Mouse (Mus musculus) hindlimb bud, embryonic 11.5 days (tissue): ENCODE data around the gene Ankrd11.
A peak's percentile ranks its signal among the peaks of the same experiment; 100 is the strongest.
"Not testable (repeated sequence)": the region's sequence is repeated elsewhere in the genome, so short reads cannot be mapped to it uniquely, and the experiment has no call there.

Experiments used
- DNase-seq: peaks from one replicate; pipeline ENCODE4 v3.0.0-alpha.2; 2012; ENCODE audit warnings: low read depth, low spot score; ENCODE audit errors: extremely low spot score

The Ankrd11 gene

GRCm38 (mm10) chr8:123042158-123042973 is at the start of gene Ankrd11:
Ankrd11 (minus strand) TSS chr8:123042277.
- peak; percentile 97 for DNase-seq

- no peak for DNase-seq
These were observed 45.2 kb upstream of the Ankrd11 start for GRCm38 (mm10) chr8:123087289-123087688.

- DNase-seq: no peak
These were observed 41.5 kb upstream of the Ankrd11 start for GRCm38 (mm10) chr8:123083610-123084009.

GRCm38 (mm10) chr8:123082993-123083392 is 40.9 kb upstream of the Ankrd11 start:
- no peak for DNase-seq

DNA sequence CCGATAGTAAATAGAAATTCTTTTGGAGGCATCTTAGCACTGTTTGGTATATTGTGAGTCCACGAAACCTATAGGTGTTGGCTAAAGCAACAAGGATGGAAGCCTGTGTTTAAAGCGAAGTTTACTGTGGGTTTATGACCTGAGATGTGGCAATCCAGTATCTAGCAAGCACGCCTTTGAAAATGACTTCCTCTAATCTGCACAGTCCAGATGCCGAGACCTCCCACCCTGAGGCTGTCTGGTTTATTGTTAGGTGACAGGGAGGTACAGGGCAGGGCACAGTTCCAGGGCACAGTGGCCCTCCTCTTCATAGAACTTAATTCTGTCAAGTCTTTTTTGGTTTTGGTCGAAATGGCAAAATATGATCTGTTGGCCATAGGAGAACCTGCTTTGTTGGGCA is 35.1 kb upstream of the Ankrd11 start:
- DNase-seq: no peak

GRCm38 (mm10) chr8:123071176-123071575 is 29.1 kb upstream of the Ankrd11 start:
- DNase-seq: no peak

DNA sequence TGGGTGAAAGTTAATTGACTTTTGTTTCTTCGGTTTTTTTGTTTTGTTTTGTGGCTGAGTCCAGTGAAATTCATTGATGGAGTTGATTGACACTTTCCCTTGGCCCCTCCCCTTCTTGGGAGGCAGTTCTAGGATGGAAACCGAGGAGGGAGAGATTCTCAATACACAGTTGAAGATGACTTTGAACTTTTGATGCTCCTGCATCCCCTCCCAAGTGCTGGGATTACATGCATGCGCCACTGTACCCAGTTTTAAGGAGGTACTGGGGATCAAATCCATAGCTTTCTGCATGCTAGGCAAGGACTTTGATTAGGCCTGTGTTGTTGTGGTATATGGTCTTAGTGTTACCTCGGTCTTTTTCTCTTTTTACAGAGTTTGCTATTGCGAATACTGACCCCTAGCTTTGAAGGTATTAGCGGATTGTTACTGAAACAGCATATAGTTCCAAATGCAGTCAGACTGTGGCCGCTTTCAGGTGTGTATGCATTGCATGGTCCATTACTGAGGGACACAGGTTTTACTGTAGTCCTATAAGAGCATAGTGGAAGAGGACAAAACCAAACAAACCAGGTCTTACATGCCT is 24.1 kb upstream of the Ankrd11 start:
- peak; percentile 20 for DNase-seq

GRCm38 (mm10) chr8:123065214-123066100 is 23.4 kb upstream of the Ankrd11 start:
- DNase-seq: peak; percentile 91

GRCm38 (mm10) chr8:123064809-123065213 is 22.7 kb upstream of the Ankrd11 start:
- no peak for DNase-seq

GRCm38 (mm10) chr8:123064072-123064471 is 22.0 kb upstream of the Ankrd11 start:
- no peak for DNase-seq

- DNase-seq: no peak
These were observed 20.6 kb upstream of the Ankrd11 start, which contains the start of gene Spg7 for GRCm38 (mm10) chr8:123062721-123063120. Spg7 (plus strand) TSS chr8:123062942.

- DNase-seq: no peak
These were observed 9.4 kb upstream of the Ankrd11 start for GRCm38 (mm10) chr8:123051458-123051857.

DNA sequence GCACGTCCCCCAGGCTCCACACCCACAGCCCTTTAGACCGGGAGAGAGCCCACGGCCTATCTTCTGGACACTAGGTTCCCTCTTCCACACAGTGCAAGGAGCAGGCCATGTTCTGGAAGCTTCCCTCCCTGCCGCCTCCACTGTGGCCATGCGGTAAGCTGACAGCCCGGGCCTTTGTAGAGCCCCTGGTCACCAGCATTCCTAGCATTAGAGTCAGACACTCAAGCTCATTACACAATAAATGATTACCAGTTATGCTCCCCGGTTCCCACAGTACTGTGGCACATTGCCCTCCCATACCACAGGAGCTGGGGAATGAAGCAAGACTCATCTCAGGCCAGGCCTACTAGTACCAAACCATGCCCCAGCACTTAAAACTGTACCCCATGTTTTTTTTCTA is 6.3 kb upstream of the Ankrd11 start:
- no peak for DNase-seq

- no peak for DNase-seq
These were observed 5.8 kb upstream of the Ankrd11 start for GRCm38 (mm10) chr8:123047827-123048226.

- no peak for DNase-seq
These were observed 4.6 kb upstream of the Ankrd11 start for GRCm38 (mm10) chr8:123046706-123047105.

DNA sequence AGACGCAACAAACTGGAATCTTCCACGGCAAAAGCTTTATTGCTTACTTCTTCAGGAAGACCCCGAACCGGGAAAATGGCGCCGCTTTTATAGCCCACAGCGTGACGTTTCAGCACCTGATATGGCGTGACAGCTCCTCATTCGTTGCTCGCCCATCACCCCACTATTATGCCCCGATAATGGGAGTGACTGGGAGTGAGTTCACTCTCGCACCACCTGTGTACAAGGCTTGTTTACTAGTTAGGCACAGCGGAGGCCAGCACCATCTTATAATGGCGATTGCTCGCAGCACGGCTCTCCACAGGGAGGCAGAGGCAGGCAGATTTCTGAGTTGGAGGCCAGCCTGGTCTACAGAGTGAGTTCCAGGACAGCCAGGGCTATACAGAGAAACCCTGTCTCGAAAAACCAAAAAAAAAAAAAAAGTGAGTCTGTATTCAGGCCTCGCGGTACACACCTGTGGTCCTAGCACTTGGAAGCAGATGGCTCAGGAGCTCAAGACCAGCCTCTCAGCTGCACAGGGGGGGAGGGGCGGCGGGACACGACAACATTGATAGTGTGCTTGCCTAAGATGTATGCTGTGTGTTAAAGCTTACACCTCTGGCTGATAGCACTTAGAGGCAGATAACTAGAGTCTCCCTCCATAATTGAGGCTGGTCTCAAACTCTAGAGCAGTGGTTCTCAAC is 2.8 kb upstream of the Ankrd11 start:
- not testable (repeated sequence) for DNase-seq

- DNase-seq: no peak
These were observed 1.9 kb upstream of the Ankrd11 start for GRCm38 (mm10) chr8:123043941-123044340.

- no peak for DNase-seq
These were observed 1.0 kb upstream of the Ankrd11 start for GRCm38 (mm10) chr8:123042974-123043625.

DNA sequence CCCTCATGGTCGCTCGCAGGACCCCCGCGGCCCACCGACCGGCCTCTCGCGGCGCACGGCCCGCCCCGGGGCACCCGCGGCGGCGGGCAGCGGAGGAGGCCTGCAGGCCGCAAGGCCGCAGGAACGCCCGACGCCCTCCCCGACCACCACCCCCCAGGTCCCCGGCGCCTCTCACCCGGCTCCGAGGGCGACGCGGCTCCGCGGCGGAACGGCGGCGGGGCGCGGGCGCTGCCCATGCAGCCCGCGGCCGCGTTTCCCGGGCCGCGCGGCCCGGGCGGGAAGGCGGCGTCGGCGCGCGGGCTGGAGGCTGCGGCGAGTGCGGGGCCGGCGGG is 337 bp downstream of the Ankrd11 start:
- DNase-seq: no peak

DNA sequence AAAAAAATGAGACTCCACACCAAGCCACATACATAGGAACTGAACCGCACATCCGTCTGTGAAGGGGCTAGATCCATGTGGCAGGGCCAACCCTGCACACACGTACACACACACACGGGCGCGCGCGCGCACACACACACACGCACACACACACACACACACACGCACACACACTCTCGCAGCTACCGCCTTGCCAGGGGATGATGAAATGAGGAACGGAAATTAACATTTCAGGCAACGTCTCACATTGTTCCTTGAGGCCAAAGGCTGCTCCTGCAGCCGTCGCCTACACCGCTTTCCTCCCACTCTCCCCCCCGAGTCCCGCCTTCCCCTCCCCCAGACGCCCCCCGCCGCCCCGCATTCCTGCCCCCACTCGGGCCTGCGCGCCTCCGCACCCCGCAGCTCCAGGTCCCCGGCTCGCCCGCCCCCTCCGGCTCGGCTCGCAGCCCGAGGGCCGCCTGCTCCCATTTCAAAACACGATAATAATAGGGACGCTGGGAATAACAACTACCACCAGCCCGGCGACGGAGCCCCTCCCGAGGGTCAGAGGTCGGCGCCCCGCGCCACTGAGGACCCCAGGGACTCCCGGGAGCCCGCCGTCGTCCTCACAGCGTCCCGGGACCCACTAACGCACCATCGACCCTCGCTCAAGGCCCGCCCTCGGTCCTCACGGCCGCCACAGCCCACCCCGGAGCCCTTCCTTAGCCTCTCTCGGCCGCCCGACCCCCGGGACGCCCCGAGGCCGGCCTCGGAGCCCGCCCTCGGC is 886 bp downstream of the Ankrd11 start:
- no peak for DNase-seq
